Comparison of ENCODE assay signal across 18 mouse cellular contexts in the genomic region with DNA sequence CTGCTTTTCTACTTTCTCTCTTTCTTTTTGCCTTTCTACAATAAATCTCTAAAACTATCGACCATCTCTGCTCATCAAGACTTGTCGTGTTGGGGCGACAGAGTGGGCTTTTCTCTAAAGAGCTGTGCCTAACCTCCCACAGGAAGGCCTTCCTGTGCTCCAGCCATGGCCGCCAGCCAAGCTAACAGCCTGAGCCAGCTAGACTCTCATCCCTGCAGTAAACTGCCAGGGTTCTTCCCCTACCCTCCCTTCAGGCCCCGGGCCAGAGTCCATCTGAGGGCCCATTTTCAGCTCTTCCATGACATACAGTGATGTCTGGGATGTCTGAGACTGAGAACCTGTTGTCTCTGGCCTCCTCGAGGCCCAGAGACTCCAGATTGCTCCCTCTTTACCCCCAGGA.
A peak's percentile ranks its signal among the peaks of the same experiment; 100 is the strongest.
DNase-seq lines count a peak whose midpoint lies in the region; ATAC-seq and TF ChIP-seq lines count a peak whose summit lies in the region.
"Had no signal": no experiment of that assay in that cellular context is flagged by ENCODE, and none has a peak within 500 bp of the region (broad histone marks: within the 10 kb centered on the region; RNA-seq: fewer than 3 reads in every experiment).

No protein-coding gene starts in this region.

- intact Hi-C loops in gastrocnemius, adult 2 months (cut with DNase I), result no loop called here

- no peak for TF ChIP-seq POLR2A in kidney, adult 2 months (IDR thresholded peaks at IDR 0.05; ENCODE audit: low read depth, low read length)
- TF ChIP-seq POLR2A in cerebellum, adult 2 months (IDR thresholded peaks at IDR 0.05; ENCODE audit: borderline replicate concordance, insufficient read depth, low read length), result no peak

- H3K36me3 ChIP-seq in kidney, adult 2 months (ENCODE audit: control insufficient read depth, insufficient read depth, low read length), result no peaks in the 10 kb centered on the region
- H3K36me3 ChIP-seq in kidney, embryonic 16.5 days (ENCODE audit: insufficient read depth, low read length), result no peaks in the 10 kb centered on the region
- H3K36me3 ChIP-seq in midbrain, embryonic 11.5 days (ENCODE audit: control insufficient read depth, insufficient read depth, low read length), result no peaks in the 10 kb centered on the region
- H3K36me3 ChIP-seq: embryonic facial prominence, embryonic 12.5 days; limb, embryonic 10.5 days had no signal

- H3K4me2 ChIP-seq in kidney, embryonic 16.5 days (replicated peaks; ENCODE audit: low read depth, low read length), result no peak overlapping the region
- no peak overlapping the region for H3K4me2 ChIP-seq in midbrain, embryonic 11.5 days
- H3K4me2 ChIP-seq: embryonic facial prominence, embryonic 12.5 days; hindbrain, embryonic 14.5 days had no signal

- no peak for TF ChIP-seq CTCF in gastrocnemius, adult 2 months (IDR thresholded peaks at IDR 0.05)
- no peak for TF ChIP-seq CTCF in kidney, adult 2 months (conservative IDR thresholded peaks at IDR 0.05; ENCODE audit: insufficient read depth, insufficient read length, low read depth, low read length)
- TF ChIP-seq CTCF in cerebellum, adult 2 months (IDR thresholded peaks at IDR 0.05; ENCODE audit: borderline replicate concordance, insufficient read depth, low read depth, low read length), result no peak

- no peak overlapping the region for H3K9ac ChIP-seq in kidney, embryonic 16.5 days (replicated peaks; ENCODE audit: low read length)
- H3K9ac ChIP-seq in midbrain, embryonic 11.5 days (ENCODE audit: low read length), result no peak overlapping the region
- H3K9ac ChIP-seq: embryonic facial prominence, embryonic 12.5 days; hindbrain, embryonic 14.5 days had no signal

- H3K4me1 ChIP-seq in kidney, adult 2 months (ENCODE audit: control insufficient read depth, insufficient read depth, low read length), result peaks cover 9% of the 10 kb centered on the region
- no peaks in the 10 kb centered on the region for H3K4me1 ChIP-seq in kidney, embryonic 16.5 days (ENCODE audit: insufficient read depth, low read length)
- no peaks in the 10 kb centered on the region for H3K4me1 ChIP-seq in cerebellum, adult 2 months (ENCODE audit: control insufficient read depth, insufficient read depth, low read length)
- H3K4me1 ChIP-seq in midbrain, embryonic 11.5 days (ENCODE audit: control insufficient read depth, insufficient read depth, low read length), result no peaks in the 10 kb centered on the region
- H3K4me1 ChIP-seq: embryonic facial prominence, embryonic 12.5 days; limb, embryonic 10.5 days had no signal

- 52% methylated on average over 6 of the region's 6 CpGs for WGBS in kidney, adult 2 months
- 71% methylated on average over 6 of the region's 6 CpGs for WGBS in kidney, embryonic 16.5 days
- WGBS in cerebellum, adult 2 months, result 12% methylated on average over 6 of the region's 6 CpGs
- 84% methylated on average over 6 of the region's 6 CpGs for WGBS in midbrain, embryonic 11.5 days

- peak; percentile 63 for DNase-seq in gastrocnemius, adult 2 months
- no peak for DNase-seq in gastrocnemius, adult 18-20 months (ENCODE audit: low spot score)
- DNase-seq in kidney, adult 2 months, result peak; percentile 92
- DNase-seq in cerebellum, adult 2 months, result peak; percentile 42 to 61
- DNase-seq in kidney, adult 9 months, result peak; percentile 88
- DNase-seq in midbrain, embryonic 11.5 days (ENCODE audit: low spot score, missing footprints), result no peak
- DNase-seq in embryo, embryonic 11 days, result no peak
- DNase-seq: layer of hippocampus, adult 9-11 months; lung, adult 2 months; retina, postnatal 1 day; thymus, postnatal 4 days had no signal

- no peaks in the 10 kb centered on the region for H3K9me3 ChIP-seq in kidney, embryonic 16.5 days (ENCODE audit: low read length)
- H3K9me3 ChIP-seq in midbrain, embryonic 11.5 days (ENCODE audit: control insufficient read depth, low read length), result no peaks in the 10 kb centered on the region
- H3K9me3 ChIP-seq: embryonic facial prominence, embryonic 12.5 days; limb, embryonic 10.5 days had no signal

- ATAC-seq in kidney, embryonic 16.5 days (ENCODE audit: low FRiP score, low TSS enrichment), result no peak
- ATAC-seq in midbrain, embryonic 11.5 days (ENCODE audit: low FRiP score), result no peak
- ATAC-seq: activated CD4-positive, CD25-positive, alpha-beta regulatory T cell, adult 4 months had no signal

- H3K27ac ChIP-seq in gastrocnemius, adult 2 months, result no peak overlapping the region
- peak overlapping the region; percentile 1; the same call in 1 of the 2 replicates for H3K27ac ChIP-seq in kidney, adult 2 months (ENCODE audit: insufficient read depth, low read depth, low read length)
- H3K27ac ChIP-seq in kidney, embryonic 16.5 days (ENCODE audit: low read length), result no peak overlapping the region
- H3K27ac ChIP-seq in cerebellum, adult 2 months (ENCODE audit: insufficient read depth, low read length), result no peak overlapping the region
- H3K27ac ChIP-seq in midbrain, embryonic 11.5 days (ENCODE audit: low read depth, low read length), result no peak overlapping the region
- H3K27ac ChIP-seq: embryonic facial prominence, embryonic 12.5 days; hindbrain, embryonic 14.5 days; limb, embryonic 10.5 days had no signal

- H3K27me3 ChIP-seq in kidney, adult 2 months (replicated peaks; ENCODE audit: control insufficient read depth, insufficient read depth, low read length), result no peaks in the 10 kb centered on the region
- no peaks in the 10 kb centered on the region for H3K27me3 ChIP-seq in kidney, embryonic 16.5 days (ENCODE audit: insufficient read depth, low read length)
- H3K27me3 ChIP-seq in cerebellum, adult 2 months (ENCODE audit: control insufficient read depth, insufficient read depth, low read length), result no peaks in the 10 kb centered on the region
- H3K27me3 ChIP-seq in midbrain, embryonic 11.5 days (ENCODE audit: control insufficient read depth, insufficient read depth, low read length), result no peaks in the 10 kb centered on the region
- H3K27me3 ChIP-seq: embryonic facial prominence, embryonic 12.5 days had no signal

- H3K4me3 ChIP-seq in gastrocnemius, adult 2 months, result no peak overlapping the region
- H3K4me3 ChIP-seq in kidney, adult 2 months (ENCODE audit: insufficient read depth, low read depth, low read length), result no peak overlapping the region
- no peak overlapping the region for H3K4me3 ChIP-seq in kidney, embryonic 16.5 days (ENCODE audit: low read length)
- H3K4me3 ChIP-seq in cerebellum, adult 2 months (replicated peaks; ENCODE audit: insufficient read depth, low read depth, low read length), result no peak overlapping the region
- H3K4me3 ChIP-seq in midbrain, embryonic 11.5 days (ENCODE audit: low read depth, low read length), result no peak overlapping the region
- H3K4me3 ChIP-seq: embryonic facial prominence, embryonic 12.5 days; limb, embryonic 10.5 days; megakaryocyte, embryonic 14.5 days; myocyte had no signal

Comparison
In these comparisons a context has a peak if more than half of its experiments do, and no peak if none do; other contexts are left out.
1. DNase-seq: peak in gastrocnemius, adult 2 months (single experiment), kidney, adult 2 months (single experiment), cerebellum, adult 2 months (2 of 2) and kidney, adult 9 months (single experiment); none in gastrocnemius, adult 18-20 months (single experiment), midbrain, embryonic 11.5 days (single experiment) and embryo, embryonic 11 days (single experiment).